Mouse (Mus musculus): ENCODE measurements around the gene 2810004N23Rik. TPM values are rescaled to one million over a fixed set of nuclear protein-coding genes. Genes with fewer than 3 reads are reported as not detected.
"Not testable (repeated sequence)": the region's sequence is repeated elsewhere in the genome, so short reads cannot be mapped to it uniquely, and the experiment has no call there.

2810004N23Rik gene
- total RNA-seq, 2 experiments from 2014 or later, result 23.3 to 26.1 TPM

DNA sequence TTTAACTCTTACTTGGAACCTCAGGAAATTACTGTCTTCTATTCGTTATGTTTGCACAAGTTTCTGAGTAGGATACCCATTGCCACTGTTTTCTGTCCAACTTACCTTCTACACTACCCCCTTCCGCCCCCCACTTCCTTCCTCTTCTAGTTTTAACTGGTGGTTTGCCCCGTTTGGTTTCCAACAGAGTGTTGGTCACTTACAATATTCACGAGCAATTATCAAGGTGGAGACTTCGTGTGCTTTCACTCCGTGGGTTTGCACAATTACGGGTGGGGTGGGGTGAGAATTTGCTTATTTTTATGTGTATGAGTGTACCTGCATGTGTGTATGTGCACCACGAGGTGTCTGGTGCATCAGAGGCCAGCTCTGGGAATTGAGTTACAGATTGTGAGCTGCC is 809 bp upstream of the 2810004N23Rik start:
- no peak for DNase-seq

- DNase-seq, result no peak
Measured at GRCm38 (mm10) chr8:124863163-124863677, 300 bp upstream of the 2810004N23Rik start.

DNA sequence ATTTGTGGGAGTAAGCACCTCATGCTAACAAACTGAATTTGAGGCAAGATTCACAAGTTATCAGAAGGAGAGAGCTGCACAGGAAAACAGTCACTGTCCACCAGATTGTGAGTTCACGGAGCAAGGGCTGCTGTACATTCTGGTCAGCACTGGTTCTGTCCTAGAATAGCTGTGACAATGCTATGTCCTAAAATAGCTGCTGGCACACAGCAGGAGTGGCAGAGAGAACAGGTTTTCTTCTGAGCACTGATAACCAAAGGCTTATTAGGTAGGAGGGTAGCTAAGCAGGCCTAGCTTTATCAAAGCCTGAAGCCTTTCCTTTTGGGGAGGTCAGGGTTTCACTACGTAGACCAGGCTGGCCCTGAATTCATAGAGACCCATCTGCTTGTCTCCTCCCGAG is 2.7 kb downstream of the 2810004N23Rik start:
- DNase-seq, result no peak

DNA sequence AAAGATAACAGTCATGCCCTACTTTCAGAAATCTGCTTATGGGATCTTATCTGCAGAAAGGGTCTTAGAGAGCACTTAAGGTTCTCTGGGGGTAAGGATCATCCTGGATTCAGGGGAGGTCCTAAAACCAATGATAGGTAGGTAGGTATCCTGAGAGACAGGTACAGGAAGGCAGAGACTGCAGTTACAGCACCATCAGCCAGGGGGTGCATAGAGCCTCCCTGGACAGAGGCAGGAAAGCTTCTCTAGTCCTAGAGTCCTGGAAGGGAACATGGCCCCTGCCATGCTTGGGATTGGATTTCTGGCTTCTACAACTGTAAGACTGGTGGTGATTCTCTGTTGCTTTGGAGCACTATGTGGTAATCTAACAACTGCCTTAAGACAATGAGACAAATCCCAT is 3.5 kb downstream of the 2810004N23Rik start:
- DNase-seq, result no peak

GRCm38 (mm10) chr8:124853511-124853910 is 9.4 kb downstream of the 2810004N23Rik start:
- DNase-seq, result no peak

DNA sequence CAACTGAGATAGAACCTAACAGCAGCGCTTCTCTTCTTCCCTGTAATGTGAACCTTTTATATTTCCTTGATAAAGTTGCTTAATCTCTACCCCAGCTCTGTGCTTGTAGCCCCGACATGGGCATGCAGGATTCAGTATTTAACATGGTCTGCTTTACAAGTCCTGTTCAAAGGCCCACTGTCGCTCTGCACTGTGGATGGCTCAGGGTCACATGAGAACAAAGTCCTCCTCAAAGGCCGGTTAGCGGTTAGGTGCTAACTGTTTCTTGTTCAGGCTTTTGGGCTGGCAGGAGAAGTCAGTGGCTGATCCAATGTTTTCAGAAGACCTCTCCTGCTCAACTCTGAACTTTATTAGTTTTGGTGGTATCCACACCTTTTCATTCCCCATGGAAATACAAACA is 17.3 kb downstream of the 2810004N23Rik start:
- no peak for DNase-seq

GRCm38 (mm10) chr8:124845131-124845530 is 17.8 kb downstream of the 2810004N23Rik start:
- DNase-seq, result no peak

- DNase-seq, result not testable (repeated sequence)
Measured at GRCm38 (mm10) chr8:124842929-124843328, 20.0 kb downstream of the 2810004N23Rik start.

GRCm38 (mm10) chr8:124841775-124842174 is 21.1 kb downstream of the 2810004N23Rik start:
- DNase-seq, result no peak

- DNase-seq, result no peak
Measured at GRCm38 (mm10) chr8:124840900-124841299, 22.0 kb downstream of the 2810004N23Rik start.

- no peak for DNase-seq
Measured at GRCm38 (mm10) chr8:124839371-124839770, 23.5 kb downstream of the 2810004N23Rik start.

- no peak for DNase-seq
Measured at GRCm38 (mm10) chr8:124837956-124838355, 25.0 kb downstream of the 2810004N23Rik start.

GRCm38 (mm10) chr8:124836907-124837306 is 26.0 kb downstream of the 2810004N23Rik start:
- DNase-seq, result no peak

- no peak for DNase-seq
Measured at GRCm38 (mm10) chr8:124836273-124836672, 26.6 kb downstream of the 2810004N23Rik start.

DNA sequence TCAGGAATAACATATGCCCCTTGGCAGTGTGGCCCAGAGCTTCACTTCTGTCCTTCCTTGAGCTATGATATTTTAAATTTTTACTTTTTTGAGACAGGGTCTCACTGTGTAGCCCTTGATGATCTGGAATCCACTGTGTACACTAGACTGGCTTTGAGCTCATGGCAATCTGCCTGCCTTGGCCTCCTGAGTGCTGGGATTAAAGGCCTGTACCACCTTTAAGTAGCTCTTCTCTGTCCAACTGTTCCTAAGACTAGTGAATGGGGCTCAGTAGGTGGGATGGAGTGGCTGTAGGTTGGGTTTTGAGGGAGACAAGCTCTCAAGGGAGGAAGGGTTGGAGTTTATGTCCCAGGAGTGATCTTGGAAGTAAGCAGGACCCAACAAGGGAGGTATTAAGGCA is 27.1 kb downstream of the 2810004N23Rik start:
- DNase-seq, result no peak

DNA sequence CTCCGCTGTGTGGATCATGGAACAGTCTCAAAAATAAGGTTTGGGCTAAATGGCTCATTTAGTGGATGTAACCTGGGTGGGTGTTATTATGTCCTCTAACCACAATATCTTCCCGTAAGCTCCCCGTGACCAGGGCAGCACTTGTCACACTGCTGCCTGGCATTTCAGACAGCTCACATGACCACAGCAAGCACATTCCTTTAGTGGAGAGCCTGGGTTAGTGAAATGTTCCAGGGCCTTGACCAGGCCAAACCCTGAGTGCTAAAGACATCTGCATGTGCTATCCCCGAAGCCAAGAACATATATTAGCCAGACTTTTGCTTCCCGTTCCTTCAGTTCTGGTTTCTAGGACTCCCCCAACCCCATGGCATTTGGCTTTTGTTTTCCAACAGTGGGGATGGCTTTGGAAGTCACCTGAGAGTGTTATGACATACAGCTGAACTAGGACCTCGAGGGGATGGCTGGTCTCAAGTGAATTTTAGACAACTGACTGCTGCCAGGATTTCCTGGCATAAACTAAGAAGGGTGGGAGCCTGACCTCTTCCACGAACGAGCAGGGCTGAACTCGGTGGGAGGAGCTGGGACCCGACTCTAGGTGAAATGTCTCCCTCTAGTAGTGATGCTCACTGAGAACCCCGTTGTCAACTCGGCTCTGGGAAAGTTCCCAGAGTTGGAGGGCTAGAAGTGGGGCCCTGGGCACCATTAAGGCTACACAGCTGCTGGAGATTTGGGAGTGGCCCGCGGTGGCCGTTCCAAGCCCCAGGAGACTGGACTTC is 29.3 kb downstream of the 2810004N23Rik start:
- no peak for DNase-seq

- no peak for DNase-seq
Measured at GRCm38 (mm10) chr8:124831941-124832340, 31.0 kb downstream of the 2810004N23Rik start.

DNA sequence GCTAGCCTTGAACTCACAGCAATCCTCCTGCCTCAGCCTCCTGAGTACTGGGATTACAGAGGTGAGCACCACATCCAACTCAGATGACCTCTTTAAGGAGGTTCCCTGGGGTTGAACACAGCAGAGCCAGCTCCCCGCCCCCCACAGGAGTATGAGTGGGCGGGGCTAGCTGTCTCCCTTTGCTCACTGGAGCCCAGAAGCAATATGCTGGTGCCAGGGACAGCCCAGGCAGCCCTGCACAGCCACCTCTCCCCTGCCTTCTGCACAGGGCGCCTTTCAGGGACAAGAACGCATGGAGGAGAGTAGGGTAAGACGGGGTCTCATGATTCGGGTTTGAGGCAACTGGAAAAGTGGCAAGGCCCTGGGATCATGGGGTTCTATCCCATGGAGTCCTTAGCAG is 31.4 kb downstream of the 2810004N23Rik start:
- no peak for DNase-seq

DNA sequence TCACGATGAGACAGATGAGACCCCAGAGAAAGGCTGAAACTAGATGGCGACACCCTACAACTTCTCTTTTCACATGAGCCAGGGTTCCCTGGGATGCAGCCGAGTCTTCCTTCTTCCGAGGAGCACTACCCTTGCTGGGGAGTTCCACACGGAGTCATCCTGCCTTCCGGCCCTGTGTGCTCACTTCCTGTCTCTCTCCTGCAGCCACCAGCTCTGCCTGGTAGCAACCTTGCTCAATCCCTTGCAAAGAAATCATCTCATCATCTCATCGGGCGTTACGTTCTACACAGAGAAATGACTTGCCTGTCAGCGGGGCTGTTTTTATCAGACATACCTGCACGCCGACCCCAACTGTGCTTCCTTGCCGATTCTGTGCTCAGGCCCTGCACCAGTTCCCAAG is 32.9 kb downstream of the 2810004N23Rik start:
- no peak for DNase-seq

DNA sequence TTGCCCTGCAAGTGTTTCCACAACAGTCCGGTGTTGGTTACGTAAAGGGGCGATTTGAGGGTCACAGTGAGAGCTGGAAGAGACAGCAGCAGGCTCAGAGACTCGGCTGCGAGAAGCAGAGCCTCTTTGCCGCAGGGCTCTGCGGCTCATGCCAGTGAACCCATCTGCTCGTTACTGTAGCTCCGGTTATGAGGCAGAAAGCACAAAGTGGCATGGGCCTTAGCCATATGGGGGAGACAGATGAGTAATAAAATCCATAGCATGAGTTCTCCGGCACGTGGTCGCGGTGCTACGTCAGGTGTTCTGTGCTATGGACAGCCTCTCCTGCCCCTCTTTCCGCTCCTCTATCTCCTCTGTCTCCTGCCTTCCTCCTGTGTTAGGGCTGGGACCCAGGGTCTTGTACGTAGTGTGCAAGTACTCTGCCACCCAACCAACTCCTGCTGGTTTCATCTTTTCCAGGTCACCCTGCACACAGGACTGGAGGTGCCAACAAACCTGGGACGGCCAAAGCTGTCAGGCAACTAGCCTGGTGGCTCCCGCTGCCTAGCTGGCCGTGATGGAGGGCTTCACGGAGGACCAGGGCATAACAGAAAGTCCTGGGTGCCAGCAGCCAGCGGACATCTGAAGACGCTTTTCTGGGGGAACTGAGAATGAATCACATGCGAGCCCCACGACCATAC is 34.2 kb downstream of the 2810004N23Rik start:
- peak; percentile 23 to 27 for DNase-seq

GRCm38 (mm10) chr8:124827387-124827786 is 35.5 kb downstream of the 2810004N23Rik start:
- DNase-seq, result peak in 1 of 2 experiments; percentile 18

- DNase-seq, result no peak
Measured at GRCm38 (mm10) chr8:124826658-124827057, 36.3 kb downstream of the 2810004N23Rik start.

- no peak for DNase-seq
Measured at GRCm38 (mm10) chr8:124823497-124823896, 39.4 kb downstream of the 2810004N23Rik start.

GRCm38 (mm10) chr8:124820125-124820524 is 42.8 kb downstream of the 2810004N23Rik start:
- DNase-seq, result no peak

Measured in layer of hippocampus, postnatal 36 days (tissue).